Mouse (Mus musculus) embryonic facial prominence, embryonic 11.5 days (tissue): ENCODE results near the gene Prickle3. TPM values are rescaled to one million over a fixed set of nuclear protein-coding genes. Genes with fewer than 3 reads are reported as not detected.

Experiments
- ATAC-seq: fragments of 200-750 bp; cut with Nextera tagmentation; replicated peaks from 2 replicates; pipeline ENCODE4 v1.8.0; 2017; ENCODE audit warnings: low read depth; ENCODE audit not compliant: insufficient number of reproducible peaks, low FRiP score, low TSS enrichment
- DNase-seq: peaks from one replicate; pipeline ENCODE4 v3.0.0-alpha.2; 2015; ENCODE audit warnings: low spot score
- H3K27ac ChIP-seq: fragments of 300-500 bp; sonication (generic); replicated peaks from 2 replicates; pipeline ENCODE4 v1.5.1; 2014; ENCODE audit warnings: mild to moderate bottlenecking, low read depth, low read length, control low read depth
- H3K27me3 ChIP-seq: fragments of 300-500 bp; sonication (generic); 2 replicates; pipeline ENCODE4 v1.6.1; 2014; ENCODE audit warnings: mild to moderate bottlenecking, low read length, moderate library complexity, mixed read lengths; ENCODE audit not compliant: control insufficient read depth, insufficient read depth
- H3K36me3 ChIP-seq: fragments of 300-500 bp; sonication (generic); replicated peaks from 2 replicates; pipeline ENCODE4 v1.6.1; 2014; ENCODE audit warnings: low read depth, mild to moderate bottlenecking, low read length, moderate library complexity, mixed read lengths; ENCODE audit not compliant: control insufficient read depth, insufficient read depth
- H3K4me1 ChIP-seq: fragments of 300-500 bp; sonication (generic); 2 replicates; pipeline ENCODE4 v1.6.1; 2014; ENCODE audit warnings: low read length, mixed read lengths; ENCODE audit not compliant: control insufficient read depth, insufficient read depth
- H3K4me2 ChIP-seq: fragments of 300-500 bp; sonication (generic); 2 replicates; pipeline ENCODE4 v1.6.1; 2014; ENCODE audit warnings: low read depth, mild to moderate bottlenecking, control low read depth, low read length, moderate library complexity
- H3K4me3 ChIP-seq: fragments of 300-500 bp; sonication (generic); 2 replicates; pipeline ENCODE4 v1.5.1; 2014; ENCODE audit warnings: low read depth, low read length, control low read depth
- H3K9ac ChIP-seq: fragments of 300-500 bp; sonication (generic); replicated peaks from 2 replicates; pipeline ENCODE4 v1.6.1; 2014; ENCODE audit warnings: mild to moderate bottlenecking, control low read depth, low read length
- H3K9me3 ChIP-seq: fragments of 300-500 bp; sonication (generic); replicated peaks from 2 replicates; pipeline ENCODE4 v1.6.1; 2016; ENCODE audit warnings: mild to moderate bottlenecking, low read length, inconsistent platforms, mixed read lengths; ENCODE audit not compliant: control insufficient read depth
- WGBS: fragments of 180-500 bp; shearing (Covaris S2); extraction: QIAGEN DNeasy Blood & Tissue Kit; methylation state at CpG from one replicate; pipeline ENCODE4 v1.1.7; 2014; 5-methylcytosine and 5-hydroxymethylcytosine counted together
- polyA plus RNA-seq: library from polyadenylated mRNA; unstranded; fragments of >200 nt; fragmentation: Nextera tagmentation; extraction: Ambion mirVana; gene quantifications from 2 replicates; pipeline ENCODE4 v1.2.1, GENCODE M21; 2014

The Prickle3 gene
- polyA plus RNA-seq, 1 experiment from 2014 or later: 2.6 TPM

DNA sequence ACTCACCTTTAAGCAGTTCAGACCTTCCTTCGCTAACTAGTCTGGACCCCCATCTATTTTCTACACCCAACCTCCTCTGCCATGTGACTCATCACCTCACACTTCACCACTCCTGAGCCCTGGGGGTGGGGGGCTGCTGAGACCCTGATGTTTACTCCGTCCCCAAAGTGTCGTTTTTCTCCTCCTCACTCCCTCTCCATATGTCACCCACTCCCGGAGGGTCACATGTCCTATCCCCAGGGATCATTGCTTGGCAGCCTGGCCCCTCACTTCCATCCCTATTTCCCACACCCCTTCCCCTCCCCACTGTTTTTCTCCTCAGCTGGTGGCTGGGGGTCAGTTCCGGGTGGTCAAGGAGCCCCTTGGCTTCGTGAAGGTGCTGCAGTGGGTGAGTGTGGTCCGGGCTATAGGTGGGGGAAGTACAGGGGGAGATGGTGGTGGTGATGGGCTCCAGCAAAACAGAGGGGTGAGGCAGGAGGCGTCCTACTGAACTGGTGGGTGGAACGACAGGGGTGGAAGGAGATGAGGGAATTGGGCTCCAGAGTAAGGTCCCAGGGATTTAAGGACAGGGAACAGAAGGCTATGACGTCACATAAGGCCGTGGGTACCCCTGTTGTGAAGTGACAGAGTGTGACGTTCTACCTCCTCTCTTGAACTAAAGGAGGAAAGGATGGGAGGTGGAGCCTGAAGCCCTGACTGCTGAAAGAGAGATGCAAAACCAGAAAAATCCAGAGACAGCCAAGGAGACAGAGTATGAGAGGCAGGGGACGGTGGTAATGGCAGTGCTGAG, 17.3 kb upstream of the Prickle3 start:
- ATAC-seq (no peak), DNase-seq (no peak)
- no peak overlapping the region for H3K4me3 ChIP-seq
- H3K9ac ChIP-seq: no peak overlapping the region
- H3K4me1 ChIP-seq: no peaks in the 10 kb centered on the region
- no peak overlapping the region for H3K4me2 ChIP-seq
- H3K9me3 ChIP-seq: no peaks in the 10 kb centered on the region
- H3K27me3 ChIP-seq: 0 out of 2 replicates have a peak, but pooled peaks cover 2% of the 10 kb centered on the region
- 23% methylated on average over 13 of the region's 13 CpGs for WGBS
- no peak overlapping the region for H3K27ac ChIP-seq
- no peaks in the 10 kb centered on the region for H3K36me3 ChIP-seq

DNA sequence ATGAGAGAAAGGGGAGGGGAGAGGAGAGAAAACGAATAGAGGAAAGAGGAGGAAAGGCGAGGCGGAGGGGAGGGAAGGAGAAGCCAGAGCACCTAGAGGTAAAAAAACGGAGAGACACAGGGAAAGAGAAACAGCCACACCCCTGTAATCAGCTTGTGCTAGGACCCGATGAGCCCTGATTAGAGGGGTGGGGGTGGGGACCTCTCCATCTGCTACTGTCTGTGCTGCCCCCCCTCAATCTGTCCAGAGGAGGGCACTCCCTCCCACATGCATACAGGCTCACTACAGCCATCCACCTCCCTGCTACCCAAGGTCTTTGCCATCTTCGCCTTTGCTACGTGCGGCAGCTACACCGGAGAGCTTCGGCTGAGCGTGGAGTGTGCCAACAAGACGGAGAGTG, 16.3 kb upstream of the Prickle3 start:
- no peaks in the 10 kb centered on the region for H3K36me3 ChIP-seq
- DNase-seq (no peak), ATAC-seq (no peak)
- no peaks in the 10 kb centered on the region for H3K4me1 ChIP-seq
- WGBS: 36% methylated on average over 11 of the region's 12 CpGs
- H3K9me3 ChIP-seq: no peaks in the 10 kb centered on the region
- H3K4me3 ChIP-seq: no peak overlapping the region
- H3K4me2 ChIP-seq: no peak overlapping the region
- H3K27ac ChIP-seq: no peak overlapping the region
- no peak overlapping the region for H3K9ac ChIP-seq
- H3K27me3 ChIP-seq: 0 out of 2 replicates have a peak, but pooled peaks cover 2% of the 10 kb centered on the region

DNA sequence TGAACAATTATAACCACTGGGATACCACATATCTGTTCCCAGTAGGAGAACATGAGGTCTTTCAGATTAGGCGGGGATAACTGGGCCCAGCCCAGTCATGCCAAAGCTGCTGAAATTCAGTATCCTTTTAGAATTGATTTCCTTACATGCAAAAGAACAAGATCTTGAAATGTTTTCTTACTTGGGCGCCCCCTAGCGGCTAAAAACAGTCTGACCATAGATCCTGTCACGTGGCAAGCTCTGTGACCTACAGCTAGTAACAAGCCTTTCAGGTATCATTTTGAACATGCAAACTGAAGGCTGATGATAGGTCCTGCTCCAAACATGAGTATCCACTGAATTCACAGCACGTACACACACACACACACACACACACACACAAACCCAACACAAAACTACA, 11.7 kb upstream of the Prickle3 start:
- H3K27me3 ChIP-seq: no peaks in the 10 kb centered on the region
- DNase-seq: peak; percentile 82
- no peak overlapping the region for H3K27ac ChIP-seq
- ATAC-seq: no peak
- H3K36me3 ChIP-seq: no peaks in the 10 kb centered on the region
- H3K4me2 ChIP-seq: no peak overlapping the region
- H3K9me3 ChIP-seq: no peaks in the 10 kb centered on the region
- no peak overlapping the region for H3K9ac ChIP-seq
- 16% methylated on average over 5 of the region's 5 CpGs for WGBS
- no peaks in the 10 kb centered on the region for H3K4me1 ChIP-seq
- H3K4me3 ChIP-seq: no peak overlapping the region

DNA sequence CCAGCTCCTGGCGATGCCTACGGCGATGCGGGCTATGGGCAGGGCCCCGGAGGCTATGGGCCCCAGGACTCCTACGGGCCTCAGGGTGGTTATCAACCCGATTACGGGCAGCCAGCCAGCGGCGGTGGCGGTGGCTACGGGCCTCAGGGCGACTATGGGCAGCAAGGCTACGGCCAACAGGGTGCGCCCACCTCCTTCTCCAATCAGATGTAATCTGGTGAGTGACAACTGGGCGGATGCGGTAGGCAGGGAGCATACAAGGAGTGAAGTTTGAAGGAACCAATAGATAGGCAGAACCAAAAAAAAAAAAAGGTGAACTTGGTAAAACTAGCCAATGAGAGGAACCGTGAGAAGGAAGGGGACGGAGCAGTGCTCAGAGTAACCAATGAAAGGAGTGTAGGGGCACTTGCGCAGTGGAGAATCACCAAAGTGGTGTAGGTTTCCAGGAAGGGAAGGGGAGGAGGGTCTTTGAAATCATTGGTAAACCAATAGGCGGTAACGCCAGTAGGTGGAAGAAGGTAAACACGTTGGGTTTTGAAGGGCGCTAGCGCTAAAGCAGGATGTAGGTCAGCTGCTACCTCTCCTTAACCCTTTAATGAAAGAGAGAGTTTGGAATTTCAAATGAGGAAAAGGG, 8.3 kb upstream of the Prickle3 start:
- Histone ChIP-seq H3K9ac (peak overlapping the region; percentile 66), H3K4me1 (no peaks in the 10 kb centered on the region), H3K9me3 (no peaks in the 10 kb centered on the region), H3K4me2 (peak overlapping the region; percentile 55), H3K4me3 (peak overlapping the region; percentile 40), H3K27ac (0 out of 2 replicates have a peak overlapping the region, but pooled peaks have one; percentile 24), H3K36me3 (no peaks in the 10 kb centered on the region), H3K27me3 (no peaks in the 10 kb centered on the region)
- 20% methylated on average over 25 of the region's 25 CpGs for WGBS
- ATAC-seq (peak; percentile 98), DNase-seq (peak; percentile 88)

DNA sequence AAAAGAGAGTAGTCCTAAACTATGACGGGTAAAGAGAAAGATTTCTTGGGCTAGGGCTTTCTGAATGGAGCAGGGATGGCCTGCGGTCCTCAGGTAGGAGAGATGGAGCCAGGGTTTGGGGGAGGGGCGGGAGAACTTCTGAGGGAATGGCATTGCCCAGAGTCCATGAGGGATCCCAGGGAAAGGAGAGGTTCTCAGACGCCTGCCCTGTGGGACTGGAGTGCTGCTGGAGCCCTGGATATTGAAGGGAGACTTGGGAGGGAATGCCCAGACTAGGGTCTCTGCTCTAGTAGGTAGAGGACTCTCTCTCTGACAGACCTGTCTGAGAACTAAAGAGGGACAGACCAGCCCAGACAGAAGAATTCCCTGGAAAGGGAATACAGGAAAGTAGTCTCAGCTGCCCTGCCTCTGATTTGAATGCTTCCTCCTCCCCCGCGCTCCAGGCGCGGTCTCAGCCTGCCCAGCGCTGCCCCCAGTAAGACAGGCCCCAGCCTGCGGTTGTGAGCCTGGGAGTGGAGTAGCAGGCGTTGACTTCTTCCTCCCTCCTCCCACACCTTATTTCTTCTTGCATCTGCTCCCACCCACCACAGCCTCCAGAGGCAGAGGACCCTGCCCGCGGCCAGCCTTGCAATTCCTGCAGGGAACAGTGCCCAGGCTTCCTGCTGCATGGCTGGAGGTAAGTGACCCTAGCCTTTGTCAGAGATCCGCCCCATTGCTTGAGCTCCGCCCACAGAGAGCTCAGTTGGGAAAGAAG, 1.1 kb downstream of the Prickle3 start:
- Histone ChIP-seq H3K4me2 (peak overlapping the region; percentile 21; the same call in 1 of the 2 replicates), H3K4me1 (no peaks in the 10 kb centered on the region), H3K9me3 (no peaks in the 10 kb centered on the region), H3K27ac (no peak overlapping the region), H3K27me3 (no peaks in the 10 kb centered on the region), H3K4me3 (no peak overlapping the region), H3K9ac (0 out of 2 replicates have a peak overlapping the region, but pooled peaks have one; percentile 18), H3K36me3 (no peaks in the 10 kb centered on the region)
- ATAC-seq (peak; percentile 62), DNase-seq (peak; percentile 45)
- WGBS: 16% methylated on average over 15 of the region's 15 CpGs

DNA sequence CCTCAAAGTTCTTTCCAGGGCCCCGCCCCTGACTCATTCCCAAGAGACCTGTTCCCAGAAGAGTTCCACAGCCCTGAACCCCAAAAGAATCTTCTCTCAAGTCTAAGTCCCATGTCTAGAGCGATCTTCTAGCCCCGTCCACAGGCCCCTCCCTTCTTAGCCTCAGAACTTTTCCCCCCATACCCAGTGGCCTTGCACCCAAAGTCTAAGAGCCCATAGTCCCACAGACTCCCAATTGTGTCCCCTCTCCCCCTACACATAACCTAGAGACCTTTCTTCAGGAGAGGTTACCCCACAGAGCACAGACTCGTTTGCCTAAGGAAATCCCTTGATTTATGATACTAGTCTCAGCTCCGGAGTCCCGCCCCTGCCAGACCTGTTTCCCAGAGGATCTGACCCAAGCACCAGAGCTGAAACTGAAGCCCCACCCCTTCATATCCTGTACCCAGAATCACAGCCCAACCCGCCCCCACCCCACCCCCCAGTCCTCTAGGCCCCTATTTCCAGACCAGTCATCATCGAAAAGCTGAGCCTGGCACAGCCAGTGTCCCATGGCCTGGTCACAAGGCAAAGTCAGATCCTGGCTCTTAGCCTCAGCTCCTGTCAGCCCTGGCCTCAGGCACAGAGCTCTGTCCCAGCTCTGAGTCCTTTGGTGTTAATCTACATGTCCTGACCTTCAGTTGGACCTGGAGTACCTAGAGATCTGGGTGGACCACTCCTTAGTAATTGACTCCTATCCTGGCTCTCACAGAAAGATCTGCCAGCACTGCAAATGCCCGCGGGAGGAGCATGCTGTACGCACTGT, 1.9 kb downstream of the Prickle3 start:
- H3K4me2 ChIP-seq: no peak overlapping the region
- no peak overlapping the region for H3K27ac ChIP-seq
- no peak overlapping the region for H3K4me3 ChIP-seq
- WGBS: 48% methylated on average over 11 of the region's 11 CpGs
- no peaks in the 10 kb centered on the region for H3K4me1 ChIP-seq
- no peaks in the 10 kb centered on the region for H3K36me3 ChIP-seq
- H3K9ac ChIP-seq: no peak overlapping the region
- H3K9me3 ChIP-seq: no peaks in the 10 kb centered on the region
- peak; percentile 48; the same call in 1 of the 2 replicates for ATAC-seq
- DNase-seq: no peak
- H3K27me3 ChIP-seq: no peaks in the 10 kb centered on the region

- H3K27ac ChIP-seq: no peak overlapping the region
- ATAC-seq (no peak), DNase-seq (no peak)
- no peak overlapping the region for H3K4me3 ChIP-seq
- H3K4me2 ChIP-seq: no peak overlapping the region
- H3K4me1 ChIP-seq: no peaks in the 10 kb centered on the region
- no peaks in the 10 kb centered on the region for H3K36me3 ChIP-seq
- H3K9me3 ChIP-seq: no peaks in the 10 kb centered on the region
- no peaks in the 10 kb centered on the region for H3K27me3 ChIP-seq
- H3K9ac ChIP-seq: no peak overlapping the region
- 78% methylated on average over 4 of the region's 4 CpGs for WGBS
Measured at GRCm38 (mm10) chrX:7661086-7661485, 4.0 kb downstream of the Prickle3 start.
